Mouse (Mus musculus) left cerebral cortex, postnatal 14 days (tissue): ENCODE measurements around the gene Cxadr. TPM values are rescaled to one million over a fixed set of nuclear protein-coding genes. Genes with fewer than 3 reads are reported as not detected.
A peak's percentile ranks its signal among the peaks of the same experiment; 100 is the strongest.
"Not testable (repeated sequence)": the region's sequence is repeated elsewhere in the genome, so short reads cannot be mapped to it uniquely, and the experiment has no call there.

Source experiments
- DNase-seq, 2 experiments: peaks; one replicate each; pipeline ENCODE4 v3.0.0; 2021 to 2022; ENCODE audit warnings: low spot score in 2 of 2, mixed read lengths in 1 of 2
- intact Hi-C: fragments of 180-260 bp; cut with DNase I; formaldehyde crosslinking; loops from one replicate; pipeline ENCODE4 v1.15.1; 2025
- total RNA-seq, 2 experiments: library from RNA; stranded (reverse); gene quantifications; 2 replicates each; pipeline ENCODE4 v1.2.3; 2021

The Cxadr gene
- total RNA-seq, 2 experiments from 2014 or later = 81.3 to 84.9 TPM

DNA sequence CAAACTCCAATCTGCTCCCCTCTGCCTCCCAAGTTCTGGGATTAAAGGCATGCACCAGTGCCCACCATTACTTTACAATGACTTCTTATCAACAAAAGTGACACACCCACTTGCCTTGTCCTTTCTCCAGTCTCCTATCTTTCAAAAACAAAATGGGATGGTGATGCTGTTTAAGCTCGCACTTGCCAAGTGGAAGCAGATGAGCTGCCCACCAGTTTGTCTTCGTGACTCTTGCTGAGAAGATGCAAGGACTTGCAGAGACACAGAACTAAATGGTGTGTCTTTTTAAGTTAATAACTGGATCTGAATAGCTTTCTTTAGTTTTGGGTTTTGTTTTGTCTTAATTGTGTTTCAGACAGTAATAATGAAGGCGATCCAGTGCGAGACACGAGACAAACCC, 41.5 kb downstream of the Cxadr start:
- intact Hi-C loops = no loop called here
- DNase-seq = no peak

- intact Hi-C loops = no loop called here
- DNase-seq = no peak
Observed at GRCm38 (mm10) chr16:78343792-78344191, 42.5 kb downstream of the Cxadr start.

GRCm38 (mm10) chr16:78346662-78347327, 45.5 kb downstream of the Cxadr start:
- DNase-seq = no peak
- intact Hi-C loops = loop anchor here (5.0 kb wide), 1 partner anchor 149 kb away; no protein-coding TSS in a partner anchor

DNA sequence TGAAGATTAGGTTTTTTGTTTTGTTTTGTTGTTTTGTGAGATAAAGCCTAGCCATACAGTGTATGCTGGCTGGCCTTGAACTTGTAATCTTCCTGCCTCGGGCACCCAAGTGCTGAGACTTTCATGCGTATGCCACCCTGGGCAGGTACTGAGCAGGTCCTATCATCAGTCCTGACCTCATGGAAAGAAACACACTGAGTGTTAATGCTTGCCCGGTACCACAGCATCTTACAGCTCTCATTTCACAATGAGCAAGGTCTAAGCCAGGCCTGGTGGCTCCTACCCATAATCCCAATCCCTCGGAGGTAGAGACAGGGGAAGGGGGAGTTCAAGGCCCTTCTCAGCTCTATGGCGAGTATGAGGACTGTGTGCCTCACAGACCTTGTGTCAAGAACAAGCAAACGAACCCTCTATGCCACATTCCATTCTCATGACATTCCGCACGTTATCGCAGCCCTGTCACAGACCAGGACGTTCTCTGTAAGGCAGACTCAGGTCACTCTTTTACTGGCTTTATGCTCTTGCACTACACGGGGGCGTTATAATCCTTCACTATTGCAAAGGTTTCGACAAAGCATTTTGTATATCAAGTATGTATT, 46.1 kb downstream of the Cxadr start:
- intact Hi-C loops = loop anchor here (5.0 kb wide), 1 partner anchor 150 kb away; no protein-coding TSS in a partner anchor
- DNase-seq = no peak

DNA sequence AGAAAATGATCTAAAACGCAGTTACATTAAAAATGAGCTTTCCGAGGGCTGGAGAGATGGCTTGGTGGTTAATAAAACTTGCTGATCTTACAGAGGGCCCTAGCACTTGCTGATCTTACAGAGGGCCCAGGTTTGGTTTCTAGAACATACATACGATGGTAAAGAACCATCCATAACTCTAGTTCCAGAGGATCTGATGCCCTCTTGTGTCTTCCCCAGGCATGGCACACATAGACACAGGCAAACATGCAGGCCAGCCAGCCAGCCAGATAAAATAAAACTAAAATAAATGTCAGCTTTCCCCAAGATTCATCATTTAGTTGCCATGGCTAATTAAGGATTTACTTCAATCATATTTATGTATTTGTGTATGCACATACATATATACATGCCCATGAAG, 56.5 kb downstream of the Cxadr start:
- DNase-seq = no peak
- intact Hi-C loops = no loop called here

DNA sequence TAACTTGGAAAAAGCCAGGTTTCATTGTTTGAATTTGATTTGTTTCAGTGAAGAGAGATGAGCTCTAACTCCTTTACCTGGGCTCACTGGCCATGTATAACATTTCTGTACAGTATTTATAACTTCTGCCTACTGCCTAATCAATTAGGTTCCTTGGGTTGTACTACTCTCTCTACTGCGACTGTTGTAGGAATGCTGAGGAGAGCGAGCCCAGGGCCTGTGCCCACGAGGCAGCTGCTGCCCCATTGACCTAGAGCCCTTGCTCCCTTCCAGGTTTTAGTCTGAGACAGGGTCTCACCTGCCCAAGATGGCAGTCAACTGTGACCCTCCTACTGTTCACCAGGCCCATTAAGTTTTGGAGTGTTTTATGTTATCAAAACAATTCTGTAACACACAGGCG, 60.2 kb downstream of the Cxadr start:
- DNase-seq = no peak
- intact Hi-C loops = no loop called here

DNA sequence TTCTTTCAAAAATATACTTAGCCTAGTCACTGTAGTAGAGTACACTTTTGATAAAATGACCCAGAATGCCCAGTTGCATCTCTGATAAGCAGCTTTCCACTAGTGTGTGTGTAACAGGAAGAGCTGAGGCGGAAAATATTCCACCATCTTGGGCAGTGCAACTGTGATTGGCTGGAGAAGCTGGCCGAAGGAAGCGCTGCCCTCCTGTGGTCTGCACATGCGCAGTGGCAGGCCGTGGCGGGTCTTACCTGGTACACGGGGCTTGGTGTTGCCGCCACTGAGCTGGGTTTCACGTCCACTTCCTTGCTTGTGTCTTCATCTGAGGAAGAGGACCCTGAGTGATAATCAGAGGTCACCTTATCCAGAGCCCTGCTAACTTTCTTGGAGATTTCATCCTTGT, 63.3 kb downstream of the Cxadr start:
- DNase-seq, intact Hi-C loops: not testable (repeated sequence)

DNA sequence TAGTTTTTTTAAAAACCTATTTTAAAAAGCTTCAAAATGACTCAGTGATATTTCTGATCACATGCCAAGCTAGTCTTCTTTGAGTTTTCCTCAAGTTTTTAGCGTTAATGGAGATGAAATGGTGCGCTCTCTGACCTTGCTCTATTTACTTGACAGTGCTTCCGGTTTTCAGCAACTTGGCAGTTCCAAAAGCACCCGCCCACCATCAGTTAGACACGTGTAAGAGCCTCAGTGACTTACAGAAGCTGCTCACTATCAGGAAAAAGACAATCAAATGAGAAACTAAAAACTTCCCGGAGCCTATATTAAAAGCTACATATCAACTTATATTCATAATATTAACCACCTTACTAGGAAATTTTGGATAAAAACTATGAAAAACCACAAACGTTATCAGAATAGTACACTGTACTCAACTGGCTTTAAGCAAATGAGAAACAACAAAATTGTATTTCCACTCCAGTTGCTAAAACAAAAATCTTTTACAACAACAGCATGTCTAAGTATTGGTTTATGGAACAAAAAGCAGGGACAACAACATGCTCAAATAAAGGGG, 70.3 kb downstream of the Cxadr start:
- DNase-seq = no peak
- intact Hi-C loops = no loop called here

DNA sequence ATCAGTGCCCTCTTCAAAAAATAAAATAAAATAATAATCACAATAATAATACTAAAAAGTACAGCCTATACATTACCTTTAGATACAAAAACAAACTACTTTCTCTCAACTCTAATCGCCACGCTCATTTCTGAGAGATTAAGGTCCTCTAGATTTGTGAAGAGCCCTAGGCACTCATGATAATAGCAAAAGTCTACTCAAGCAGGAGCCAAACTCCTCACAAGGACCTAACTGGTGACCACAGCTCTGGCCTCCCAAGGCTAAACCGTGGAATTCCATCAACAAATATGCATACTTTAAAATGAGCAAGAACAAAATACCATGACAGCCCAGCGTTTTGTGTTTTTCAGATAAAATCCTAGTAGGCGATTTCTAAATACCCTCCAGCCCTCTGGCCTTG, 71.5 kb downstream of the Cxadr start:
- intact Hi-C loops = no loop called here
- DNase-seq = no peak

DNA sequence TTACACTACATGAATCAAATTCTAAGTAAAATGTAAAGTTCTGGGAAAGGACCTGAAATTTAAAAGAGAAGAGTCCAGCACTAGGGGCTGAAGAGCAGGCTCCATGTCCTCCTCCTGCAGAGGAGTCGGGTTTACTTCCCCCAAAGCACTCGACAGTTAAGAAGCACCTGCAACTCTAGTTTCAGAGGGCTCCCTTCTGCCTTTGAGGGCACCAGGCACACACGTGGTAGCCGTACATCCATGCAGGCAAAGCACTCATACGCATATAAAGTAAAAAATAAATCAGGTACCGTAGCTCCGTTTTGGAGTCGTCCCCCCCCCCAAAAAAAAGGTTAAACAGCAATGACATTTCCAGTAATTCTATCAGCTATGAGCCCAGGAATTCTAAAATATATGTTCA, 72.5 kb downstream of the Cxadr start:
- DNase-seq = no peak
- intact Hi-C loops = no loop called here

DNA sequence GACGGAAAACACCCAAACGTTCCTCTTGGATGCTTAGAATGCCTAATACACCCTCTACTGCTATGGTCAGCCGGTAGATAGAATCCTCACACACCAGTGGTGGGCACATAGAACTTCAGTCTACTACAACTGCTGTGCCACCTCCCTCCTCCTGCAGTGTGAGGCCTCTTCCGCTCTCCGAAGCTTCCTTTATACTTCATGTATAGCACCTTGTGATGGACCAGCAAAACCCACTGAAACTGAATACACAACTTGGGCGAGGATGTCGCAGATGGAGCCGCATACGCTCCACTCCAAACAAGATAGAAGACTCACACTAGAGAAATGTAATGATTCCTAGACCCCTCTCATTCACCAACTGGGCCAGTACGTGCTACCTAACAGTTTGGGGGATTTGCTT, 73.9 kb downstream of the Cxadr start:
- DNase-seq = peak in 1 of 2 experiments; percentile 15
- intact Hi-C loops = loop anchor here (5.0 kb wide), 1 partner anchor 67 kb away; no protein-coding TSS in a partner anchor

DNA sequence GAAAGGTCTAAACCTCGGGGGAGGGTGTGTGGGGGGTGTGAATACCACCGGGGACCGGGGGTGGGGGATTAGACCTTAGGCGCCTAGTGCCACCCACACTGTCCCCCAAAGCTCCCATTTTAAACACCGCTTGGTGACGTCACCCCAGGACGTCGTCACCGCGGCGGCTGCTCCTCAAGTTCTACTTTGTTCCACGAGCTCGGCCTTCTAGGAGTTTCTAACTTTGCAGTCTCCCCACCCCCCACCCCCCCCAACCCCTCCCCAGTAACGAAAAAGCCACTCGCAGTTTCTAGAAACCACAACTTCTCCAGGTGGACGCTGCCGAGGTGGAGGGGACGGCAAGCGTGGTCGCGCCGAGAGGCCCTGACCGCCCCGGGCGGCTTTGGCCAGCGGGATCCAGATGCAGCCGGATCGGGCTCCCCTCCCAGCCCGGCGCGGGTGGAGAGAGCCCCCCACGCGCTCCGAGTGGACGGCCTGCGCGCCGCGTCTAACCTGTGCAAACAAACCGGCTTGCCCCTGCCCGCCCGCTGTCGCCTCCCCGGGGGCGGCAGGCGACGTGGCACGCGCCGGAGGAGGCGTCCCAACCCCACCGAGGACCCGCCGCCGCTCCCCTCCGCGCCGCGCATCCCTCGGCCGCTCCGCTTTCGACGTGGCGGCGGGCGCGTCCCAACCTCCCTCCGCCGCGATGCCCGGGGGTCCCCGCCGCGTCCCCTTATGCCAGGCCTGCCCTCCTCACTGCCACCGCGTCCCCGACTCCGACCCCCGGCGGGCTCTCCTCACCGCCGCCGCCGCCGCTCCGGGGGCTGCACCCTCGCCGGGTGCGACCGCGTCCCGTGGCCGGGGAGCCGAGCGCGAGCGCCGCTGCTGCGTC, 74.8 kb downstream of the Cxadr start:
- peak; percentile 26 to 46 for DNase-seq
- intact Hi-C loops = loop anchor here (5.0 kb wide), 1 partner anchor 66 kb away; no protein-coding TSS in a partner anchor

- peak; percentile 83 to 92 for DNase-seq
- intact Hi-C loops = loop anchor here (5.0 kb wide), 1 partner anchor 65 kb away; no protein-coding TSS in a partner anchor
Observed at GRCm38 (mm10) chr16:78376745-78377570, 75.7 kb downstream of the Cxadr start, which contains the start of gene Btg3. TSS of gene Btg3 (minus strand) at chr16:78377192.

DNA sequence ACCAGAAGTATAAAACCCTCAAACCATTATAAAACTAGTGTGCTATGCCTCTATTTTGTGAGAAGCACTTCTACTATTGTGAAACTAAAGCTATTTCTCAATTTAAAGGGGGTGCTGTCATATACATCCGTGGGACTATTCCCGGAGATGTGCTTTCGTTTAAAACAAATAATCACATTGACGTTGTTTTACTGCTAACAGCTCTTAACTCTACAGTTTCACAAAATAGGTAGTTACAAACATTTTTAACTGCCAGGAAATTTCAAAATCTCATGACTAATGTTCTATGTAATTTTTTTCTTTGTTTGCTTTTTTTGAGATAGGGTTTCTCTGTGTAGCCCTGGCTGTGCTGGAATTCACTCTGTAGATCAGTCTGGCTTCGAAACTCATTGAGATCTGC, 77.2 kb downstream of the Cxadr start:
- DNase-seq = no peak
- intact Hi-C loops = loop anchor here (5.0 kb wide), 1 partner anchor 64 kb away; no protein-coding TSS in a partner anchor

- intact Hi-C loops = no loop called here
Observed at GRCm38 (mm10) chr16:78389122-78389521, 87.8 kb downstream of the Cxadr start.

DNA sequence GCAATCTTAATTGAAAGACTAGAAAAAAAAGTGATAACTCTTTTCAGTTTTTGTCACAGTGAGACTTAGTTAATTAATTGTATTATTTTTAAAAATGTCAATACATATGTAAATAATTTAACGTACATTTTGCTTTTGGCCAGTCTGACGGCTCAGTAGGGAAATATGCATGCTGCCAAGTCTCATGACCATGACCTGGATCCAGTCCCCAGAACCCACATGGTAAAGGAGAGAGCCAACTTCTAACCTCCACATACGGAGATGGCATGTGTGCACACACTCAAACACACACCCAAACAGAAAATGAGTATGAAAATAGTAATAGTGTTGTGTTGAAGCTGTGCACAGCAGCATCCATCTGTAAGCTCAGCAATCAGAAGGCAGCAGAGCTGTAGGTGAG, 88.7 kb downstream of the Cxadr start:
- no peak for DNase-seq
- intact Hi-C loops = no loop called here

More at GRCm38 (mm10) chr16:78389122-78389521, 87.8 kb downstream of the Cxadr start:
- DNase-seq = no peak

GRCm38 (mm10) chr16:78391354-78391753, 90.1 kb downstream of the Cxadr start:
- no peak for DNase-seq
- intact Hi-C loops = no loop called here

GRCm38 (mm10) chr16:78398734-78399133, 97.4 kb downstream of the Cxadr start:
- DNase-seq = no peak
- intact Hi-C loops = no loop called here

DNA sequence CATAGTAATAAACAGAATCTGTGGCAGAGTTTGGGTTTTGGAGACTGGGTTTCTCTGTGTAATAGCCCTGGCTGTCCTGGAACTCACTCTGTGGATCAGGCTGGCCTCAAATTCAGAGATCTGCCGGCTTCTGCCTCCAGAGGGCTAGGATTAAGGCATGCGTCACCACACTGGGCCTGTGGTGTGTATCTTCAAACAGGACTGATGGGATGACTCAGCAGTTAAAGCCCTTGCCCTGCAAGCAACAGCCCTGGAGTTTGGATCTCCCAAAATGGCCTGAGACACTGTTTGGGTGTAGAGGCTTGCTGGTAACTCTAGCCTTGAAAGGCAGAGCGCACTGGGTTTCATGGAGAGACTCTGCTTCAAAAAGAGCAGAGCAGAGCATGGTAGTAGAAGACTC, 98.1 kb downstream of the Cxadr start:
- intact Hi-C loops = no loop called here
- DNase-seq = no peak
